Mouse (Mus musculus): ENCODE data around the gene Slc17a4. TPM values are rescaled to one million over a fixed set of nuclear protein-coding genes. Genes with fewer than 3 reads are reported as not detected.

Slc17a4 gene
- polyA plus RNA-seq (2012; rRNA removed): not detected in 2 replicates

DNA sequence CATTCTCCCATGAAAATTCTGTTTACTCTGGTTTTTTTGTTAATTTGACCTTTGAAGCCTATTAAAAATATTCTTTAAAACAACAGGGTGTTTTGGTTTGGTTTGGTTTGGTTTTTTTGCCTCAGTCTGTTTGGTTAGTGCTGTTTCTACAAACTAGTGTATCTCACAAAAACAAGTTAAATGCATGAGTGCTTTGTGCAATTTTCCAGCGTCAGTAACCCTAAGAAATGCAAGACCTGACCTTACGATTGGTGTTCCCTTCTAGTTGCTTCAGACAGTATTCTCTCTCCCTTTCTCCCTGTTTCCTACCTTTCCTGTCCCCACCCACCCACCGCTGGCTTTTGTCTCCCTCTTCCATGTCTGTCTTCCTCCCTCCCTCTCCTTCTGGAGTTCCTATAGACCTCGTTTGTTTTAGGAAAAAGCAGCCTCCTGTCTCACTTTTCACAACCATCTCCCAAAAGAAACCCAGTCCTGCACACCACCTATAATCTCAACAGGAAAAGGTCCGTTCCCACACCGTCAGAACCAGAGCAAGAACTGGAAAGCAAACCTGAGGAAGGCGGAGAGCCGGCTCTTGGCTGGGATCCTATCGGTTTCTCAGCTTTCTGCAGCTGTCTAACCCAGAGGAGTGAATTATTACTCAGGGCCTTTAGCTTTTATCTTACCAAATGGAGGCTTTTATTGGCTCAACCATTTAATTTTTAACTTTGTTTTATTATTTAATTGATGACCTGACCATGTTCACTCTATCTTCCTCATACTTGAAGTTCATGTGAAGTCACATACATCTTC, at the start of gene Slc17a4:
TSS of gene Slc17a4 (minus strand) at position 634 of the 792 bp plus-strand sequence.
- Histone ChIP-seq H3K27ac (ENCODE audit: control insufficient read depth, insufficient read depth, low read depth, low read length) (no peak within 1 kb of the TSS), H3K4me1 (ENCODE audit: control insufficient read depth, insufficient read depth, low read length) (no peaks in the 10 kb centered on the region), H3K36me3 (ENCODE audit: control insufficient read depth, insufficient read depth, low read length) (no peaks in the 10 kb centered on the region), H3K27me3 (ENCODE audit: control insufficient read depth, insufficient read depth, low read length) (no peaks in the 10 kb centered on the region), H3K4me3 (ENCODE audit: control insufficient read depth, low read depth, low read length) (no peak within 1 kb of the TSS)
- TF ChIP-seq POLR2A (IDR thresholded peaks at IDR 0.05; ENCODE audit: control insufficient read depth, low read depth, low read length) (no peak), CTCF (IDR thresholded peaks at IDR 0.05; ENCODE audit: control insufficient read depth, insufficient read depth, insufficient replicate concordance, low read depth, low read length) (no peak)

DNA sequence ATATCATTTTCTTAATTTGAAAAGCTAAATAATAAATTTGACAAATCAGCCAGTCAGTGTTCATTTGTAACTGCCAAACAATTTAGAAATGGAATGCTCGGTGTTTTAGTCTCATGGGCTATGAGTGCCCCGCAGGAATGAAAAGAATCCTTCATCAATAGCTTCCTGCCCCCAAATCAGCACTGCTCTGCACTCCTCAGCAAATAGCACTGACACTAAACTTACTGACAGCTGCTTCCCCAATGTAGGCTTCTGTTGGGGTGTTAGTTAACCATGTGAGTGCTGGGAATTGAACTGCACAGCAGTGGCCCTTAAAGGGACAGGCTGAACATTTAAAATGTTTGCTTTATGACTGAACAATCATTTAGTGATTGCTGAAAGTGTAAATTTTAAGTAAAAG, 45.0 kb upstream of the Slc17a4 start:
- Histone ChIP-seq H3K36me3 (ENCODE audit: control insufficient read depth, insufficient read depth, low read length) (no peaks in the 10 kb centered on the region), H3K4me3 (ENCODE audit: control insufficient read depth, low read depth, low read length) (no peak overlapping the region), H3K27ac (ENCODE audit: control insufficient read depth, insufficient read depth, low read depth, low read length) (no peak overlapping the region), H3K27me3 (ENCODE audit: control insufficient read depth, insufficient read depth, low read length) (no peaks in the 10 kb centered on the region), H3K4me1 (ENCODE audit: control insufficient read depth, insufficient read depth, low read length) (no peaks in the 10 kb centered on the region)
- TF ChIP-seq POLR2A (IDR thresholded peaks at IDR 0.05; ENCODE audit: control insufficient read depth, low read depth, low read length) (no peak), CTCF (IDR thresholded peaks at IDR 0.05; ENCODE audit: control insufficient read depth, insufficient read depth, insufficient replicate concordance, low read depth, low read length) (no peak)

- no peaks in the 10 kb centered on the region for H3K4me1 ChIP-seq (ENCODE audit: control insufficient read depth, insufficient read depth, low read length)
- TF ChIP-seq CTCF (IDR thresholded peaks at IDR 0.05; ENCODE audit: control insufficient read depth, insufficient read depth, insufficient replicate concordance, low read depth, low read length) (no peak), POLR2A (IDR thresholded peaks at IDR 0.05; ENCODE audit: control insufficient read depth, low read depth, low read length) (no peak)
- no peak overlapping the region for H3K27ac ChIP-seq (ENCODE audit: control insufficient read depth, insufficient read depth, low read depth, low read length)
- H3K4me3 ChIP-seq (ENCODE audit: control insufficient read depth, low read depth, low read length): no peak overlapping the region
- H3K36me3 ChIP-seq (ENCODE audit: control insufficient read depth, insufficient read depth, low read length): no peaks in the 10 kb centered on the region
- no peaks in the 10 kb centered on the region for H3K27me3 ChIP-seq (ENCODE audit: control insufficient read depth, insufficient read depth, low read length)
These were observed 36.1 kb upstream of the Slc17a4 start for GRCm38 (mm10) chr13:23950928-23951327.

DNA sequence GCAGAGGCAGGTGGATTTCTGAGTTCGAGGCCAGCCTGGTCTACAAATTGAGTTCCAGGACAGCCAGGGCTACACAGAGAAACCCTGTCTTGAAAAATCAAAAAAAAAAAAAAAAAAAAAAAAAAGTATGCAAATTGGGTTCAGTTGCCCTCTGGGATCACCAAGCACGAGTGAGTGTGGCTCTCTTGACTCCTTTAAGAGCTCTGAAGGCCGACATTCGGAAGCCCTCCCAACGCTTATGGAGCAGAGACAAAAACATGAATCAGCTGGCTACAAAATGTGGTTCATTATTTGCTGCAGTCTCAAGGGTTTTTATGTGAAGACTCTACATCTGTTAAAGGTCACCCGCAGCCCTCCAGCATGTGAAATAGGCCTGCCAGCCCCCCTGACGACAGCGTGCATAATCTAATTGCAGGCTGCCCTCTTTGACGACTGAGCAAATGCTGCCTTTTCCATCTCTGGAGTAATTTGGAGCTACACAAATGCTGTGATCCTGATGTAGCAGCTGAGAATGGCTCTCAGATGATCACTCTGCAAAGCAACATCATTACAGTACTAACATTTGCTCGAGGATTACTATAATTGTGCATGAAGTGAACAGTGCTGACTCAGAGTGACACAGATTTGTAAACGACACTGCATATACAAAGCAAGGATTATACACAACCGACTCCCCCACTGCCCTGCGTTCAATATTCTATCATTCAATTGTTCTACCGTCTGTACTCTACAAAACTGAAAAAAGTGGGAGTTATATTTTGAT, 34.9 kb upstream of the Slc17a4 start:
- Histone ChIP-seq H3K4me3 (ENCODE audit: control insufficient read depth, low read depth, low read length) (no peak overlapping the region), H3K27me3 (ENCODE audit: control insufficient read depth, insufficient read depth, low read length) (no peaks in the 10 kb centered on the region)
- TF ChIP-seq POLR2A (IDR thresholded peaks at IDR 0.05; ENCODE audit: control insufficient read depth, low read depth, low read length): no peak
- TF ChIP-seq CTCF (IDR thresholded peaks at IDR 0.05; ENCODE audit: control insufficient read depth, insufficient read depth, insufficient replicate concordance, low read depth, low read length): no peak

DNA sequence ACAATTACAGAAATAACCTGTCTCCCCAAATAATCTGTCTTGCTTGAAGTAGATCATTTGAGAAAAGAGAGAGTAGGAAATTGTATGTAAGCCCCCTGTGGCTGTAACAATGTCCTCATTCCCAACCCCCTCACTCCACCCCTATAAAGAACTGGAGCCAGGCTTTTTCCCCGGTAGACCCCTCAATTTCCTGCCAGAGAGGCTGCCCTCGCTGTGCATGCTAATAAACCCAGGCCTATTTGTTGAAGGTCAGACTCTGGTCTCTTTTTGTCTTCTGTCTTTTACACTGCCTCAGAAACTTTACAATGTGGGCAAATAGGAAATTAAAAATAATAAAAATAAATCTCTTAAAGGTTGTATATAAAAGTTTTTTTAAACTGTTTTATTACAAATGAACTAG, 31.4 kb upstream of the Slc17a4 start:
- Histone ChIP-seq H3K27ac (ENCODE audit: control insufficient read depth, insufficient read depth, low read depth, low read length) (no peak overlapping the region), H3K4me1 (ENCODE audit: control insufficient read depth, insufficient read depth, low read length) (no peaks in the 10 kb centered on the region), H3K27me3 (ENCODE audit: control insufficient read depth, insufficient read depth, low read length) (no peaks in the 10 kb centered on the region), H3K36me3 (ENCODE audit: control insufficient read depth, insufficient read depth, low read length) (no peaks in the 10 kb centered on the region), H3K4me3 (ENCODE audit: control insufficient read depth, low read depth, low read length) (no peak overlapping the region)
- TF ChIP-seq POLR2A (IDR thresholded peaks at IDR 0.05; ENCODE audit: control insufficient read depth, low read depth, low read length) (no peak), CTCF (IDR thresholded peaks at IDR 0.05; ENCODE audit: control insufficient read depth, insufficient read depth, insufficient replicate concordance, low read depth, low read length) (no peak)

More for the DNA sequence above, 34.9 kb upstream of the Slc17a4 start:
- H3K36me3 ChIP-seq (ENCODE audit: control insufficient read depth, insufficient read depth, low read length): no peaks in the 10 kb centered on the region
- H3K4me1 ChIP-seq (ENCODE audit: control insufficient read depth, insufficient read depth, low read length): no peaks in the 10 kb centered on the region
- H3K27ac ChIP-seq (ENCODE audit: control insufficient read depth, insufficient read depth, low read depth, low read length): no peak overlapping the region

GRCm38 (mm10) chr13:23942861-23943260, 28.1 kb upstream of the Slc17a4 start:
- no peaks in the 10 kb centered on the region for H3K36me3 ChIP-seq (ENCODE audit: control insufficient read depth, insufficient read depth, low read length)
- no peak overlapping the region for H3K27ac ChIP-seq (ENCODE audit: control insufficient read depth, insufficient read depth, low read depth, low read length)
- H3K27me3 ChIP-seq (ENCODE audit: control insufficient read depth, insufficient read depth, low read length): no peaks in the 10 kb centered on the region
- no peaks in the 10 kb centered on the region for H3K4me1 ChIP-seq (ENCODE audit: control insufficient read depth, insufficient read depth, low read length)
- H3K4me3 ChIP-seq (ENCODE audit: control insufficient read depth, low read depth, low read length): no peak overlapping the region
- no peak for TF ChIP-seq CTCF (IDR thresholded peaks at IDR 0.05; ENCODE audit: control insufficient read depth, insufficient read depth, insufficient replicate concordance, low read depth, low read length)
- no peak for TF ChIP-seq POLR2A (IDR thresholded peaks at IDR 0.05; ENCODE audit: control insufficient read depth, low read depth, low read length)

DNA sequence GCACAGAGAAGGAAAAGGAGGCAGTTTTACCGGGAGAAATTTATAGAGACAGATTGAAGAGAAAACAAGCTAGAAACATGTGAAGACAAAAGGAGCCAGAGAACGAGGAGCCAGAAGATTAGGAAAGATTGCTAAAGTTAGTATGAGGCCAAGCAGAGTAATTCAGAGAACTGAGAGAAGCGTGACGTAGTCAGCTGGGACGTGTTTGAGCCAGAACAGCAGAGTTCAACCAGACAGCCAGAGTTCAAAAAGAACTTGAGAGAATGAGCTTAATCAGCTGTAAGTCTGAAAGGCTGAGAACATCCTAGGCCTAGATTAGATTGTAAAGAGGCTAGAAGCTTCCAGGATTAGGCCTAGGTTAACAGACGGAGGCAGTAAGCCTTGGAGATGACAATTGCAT, 25.5 kb upstream of the Slc17a4 start:
- TF ChIP-seq POLR2A (IDR thresholded peaks at IDR 0.05; ENCODE audit: control insufficient read depth, low read depth, low read length): no peak
- H3K27ac ChIP-seq (ENCODE audit: control insufficient read depth, insufficient read depth, low read depth, low read length): no peak overlapping the region
- no peaks in the 10 kb centered on the region for H3K4me1 ChIP-seq (ENCODE audit: control insufficient read depth, insufficient read depth, low read length)
- H3K36me3 ChIP-seq (ENCODE audit: control insufficient read depth, insufficient read depth, low read length): no peaks in the 10 kb centered on the region
- no peak overlapping the region for H3K4me3 ChIP-seq (ENCODE audit: control insufficient read depth, low read depth, low read length)
- H3K27me3 ChIP-seq (ENCODE audit: control insufficient read depth, insufficient read depth, low read length): no peaks in the 10 kb centered on the region

Data from testis, adult 2 months (tissue).